ENCODE assay signal across 8 mouse cellular contexts in genomic region chr2:69586821-69587728, GRCm38 (mm10). TPM values are rescaled to one million over a fixed set of nuclear protein-coding genes. Genes with fewer than 3 reads are reported as not detected.
DNase-seq lines count a peak whose midpoint lies in the region; ATAC-seq lines count a peak whose summit lies in the region.

No protein-coding gene starts in this region.

- peak overlapping the region; percentile 31 for H3K4me3 ChIP-seq in lung, embryonic 15.5 days
- peak overlapping the region; percentile 35 to 46 for H3K4me3 ChIP-seq in heart, embryonic 14.5 days (ENCODE audit: control insufficient read depth in 1 of 2, insufficient read depth in 1 of 2, low read depth in 1 of 2, low read length in 2 of 2)
- H3K4me3 ChIP-seq in liver, embryonic 13.5 days (replicated peaks) = peak overlapping the region; percentile 33

- no peak for DNase-seq in lung, postnatal 4 days
- no peak for DNase-seq in liver, embryonic 13.5 days
- DNase-seq in yolk sac, embryonic 10.5 days (ENCODE audit: low spot score) = peak; percentile 36
- no peak for DNase-seq in urinary bladder, adult 18-20 months (ENCODE audit: low spot score in 2 of 2)
- DNase-seq in layer of hippocampus, adult 18-20 months (ENCODE audit: low spot score in 2 of 2) = no peak

- H3K9ac ChIP-seq in lung, embryonic 15.5 days = no peak overlapping the region
- peak overlapping the region; percentile 52 for H3K9ac ChIP-seq in heart, embryonic 14.5 days (ENCODE audit: low read length)
- H3K9ac ChIP-seq in liver, embryonic 13.5 days = no peak overlapping the region

- peak overlapping the region; percentile 53 for H3K4me2 ChIP-seq in lung, embryonic 15.5 days
- peak overlapping the region; percentile 100 for H3K4me2 ChIP-seq in heart, embryonic 14.5 days (ENCODE audit: low read length)
- H3K4me2 ChIP-seq in liver, embryonic 13.5 days = peak overlapping the region; percentile 48

- no peak overlapping the region for H3K27ac ChIP-seq in lung, embryonic 15.5 days
- no peak overlapping the region for H3K27ac ChIP-seq in heart, embryonic 14.5 days (replicated peaks in 1 of 2; ENCODE audit: control insufficient read depth in 1 of 2, insufficient read depth in 1 of 2, low read depth in 2 of 2, low read length in 2 of 2)
- no peak overlapping the region for H3K27ac ChIP-seq in liver, embryonic 13.5 days

- WGBS in lung, embryonic 15.5 days = 2% methylated on average over 26 of the region's 26 CpGs
- under 1% methylated on average over 26 of the region's 26 CpGs for WGBS in heart, embryonic 14.5 days
- under 1% methylated on average over 26 of the region's 26 CpGs for WGBS in liver, embryonic 13.5 days (ENCODE audit: insufficient replicate concordance)

- H3K36me3 ChIP-seq in lung, embryonic 15.5 days = no peaks in the 10 kb centered on the region
- H3K36me3 ChIP-seq in heart, embryonic 14.5 days (ENCODE audit: control insufficient read depth, insufficient read depth, low read length) = no peaks in the 10 kb centered on the region
- H3K36me3 ChIP-seq in liver, embryonic 13.5 days = no peaks in the 10 kb centered on the region

- no peak for ATAC-seq in lung, embryonic 15.5 days (ENCODE audit: borderline replicate concordance, extremely low read depth, low FRiP score, low TSS enrichment)
- ATAC-seq in heart, embryonic 14.5 days (ENCODE audit: insufficient number of reproducible peaks, insufficient read depth, low FRiP score, low read depth) = no peak
- ATAC-seq in liver, embryonic 13.5 days (ENCODE audit: low read depth) = no peak
- no peak for ATAC-seq in erythroid progenitor cell, adult 5-6 weeks (replicated peaks; ENCODE audit: low FRiP score, poor library complexity, severe bottlenecking)

- peaks cover 75% of the 10 kb centered on the region for H3K27me3 ChIP-seq in lung, embryonic 15.5 days
- peaks cover 31% of the 10 kb centered on the region; the same call in 1 of the 2 replicates for H3K27me3 ChIP-seq in heart, embryonic 14.5 days (ENCODE audit: control insufficient read depth, insufficient read depth, low read length)
- peaks cover 79% of the 10 kb centered on the region for H3K27me3 ChIP-seq in liver, embryonic 13.5 days

- no peaks in the 10 kb centered on the region for H3K9me3 ChIP-seq in lung, embryonic 15.5 days
- H3K9me3 ChIP-seq in heart, embryonic 14.5 days (ENCODE audit: control insufficient read depth, low read length) = no peaks in the 10 kb centered on the region
- H3K9me3 ChIP-seq in liver, embryonic 13.5 days (replicated peaks) = no peaks in the 10 kb centered on the region

- peaks cover 37% of the 10 kb centered on the region for H3K4me1 ChIP-seq in lung, embryonic 15.5 days
- peaks cover 8 to 27% of the 10 kb centered on the region in 2 experiments for H3K4me1 ChIP-seq in heart, embryonic 14.5 days (ENCODE audit: control insufficient read depth in 2 of 2, insufficient read depth in 2 of 2, low read length in 2 of 2)
- H3K4me1 ChIP-seq in liver, embryonic 13.5 days (replicated peaks) = peaks cover 18% of the 10 kb centered on the region

RNA-seq across cellular contexts. Expression of gene Lrp2, which starts 1.2 kb away (rescaled TPM):
- polyA plus RNA-seq in lung, embryonic 15.5 days (2015; fragmentation: Nextera tagmentation; extraction: Ambion mirVana) = 0.38 and 0.87 TPM in 2 replicates
- 0.85 and 1.00 TPM in 2 replicates for polyA plus RNA-seq in heart, embryonic 14.5 days (2014; fragmentation: Nextera tagmentation; extraction: Ambion mirVana)
- polyA plus RNA-seq in liver, embryonic 13.5 days (2015; fragmentation: Nextera tagmentation; extraction: Ambion mirVana) = 0.06 and 0.09 TPM in 2 replicates
- total RNA-seq in layer of hippocampus, adult 18-20 months (2021) = under 1 TPM; 0.53 to 0.59 TPM
- not detected in 2 replicates for total RNA-seq in erythroid progenitor cell, adult 5-6 weeks (2015; ENCODE audit: low replicate concordance)
- not detected in 2 replicates for total RNA-seq in erythroid progenitor cell, adult 5-6 weeks (2017; ENCODE audit: low replicate concordance)

RNA-seq across cellular contexts. Expression of gene Bbs5, which starts 59.9 kb away (rescaled TPM):
- 14.2 and 17.3 TPM in 2 replicates for polyA plus RNA-seq in lung, embryonic 15.5 days (2015; fragmentation: Nextera tagmentation; extraction: Ambion mirVana)
- 10.7 and 12.1 TPM in 2 replicates for polyA plus RNA-seq in heart, embryonic 14.5 days (2014; fragmentation: Nextera tagmentation; extraction: Ambion mirVana)
- polyA plus RNA-seq in liver, embryonic 13.5 days (2015; fragmentation: Nextera tagmentation; extraction: Ambion mirVana) = 4.7 and 6.4 TPM in 2 replicates
- total RNA-seq in layer of hippocampus, adult 18-20 months (2021) = 10 to 100 TPM; 21.8 to 25.0 TPM
- 9.4 TPM in 1 of 2 replicates, not detected in the other for total RNA-seq in erythroid progenitor cell, adult 5-6 weeks (2015; ENCODE audit: low replicate concordance)
- total RNA-seq in erythroid progenitor cell, adult 5-6 weeks (2017; ENCODE audit: low replicate concordance) = 0.51 and 4.5 TPM in 2 replicates

Comparison
In these comparisons a context has a peak if more than half of its experiments do, and no peak if none do; other contexts are left out.
1. H3K4me2 ChIP-seq: peak in every context shown above with its lines; median percentile 100 in heart, embryonic 14.5 days; 53 in lung, embryonic 15.5 days; 48 in liver, embryonic 13.5 days.